8 mouse cellular contexts compared by ENCODE assay signal in the genomic region with DNA sequence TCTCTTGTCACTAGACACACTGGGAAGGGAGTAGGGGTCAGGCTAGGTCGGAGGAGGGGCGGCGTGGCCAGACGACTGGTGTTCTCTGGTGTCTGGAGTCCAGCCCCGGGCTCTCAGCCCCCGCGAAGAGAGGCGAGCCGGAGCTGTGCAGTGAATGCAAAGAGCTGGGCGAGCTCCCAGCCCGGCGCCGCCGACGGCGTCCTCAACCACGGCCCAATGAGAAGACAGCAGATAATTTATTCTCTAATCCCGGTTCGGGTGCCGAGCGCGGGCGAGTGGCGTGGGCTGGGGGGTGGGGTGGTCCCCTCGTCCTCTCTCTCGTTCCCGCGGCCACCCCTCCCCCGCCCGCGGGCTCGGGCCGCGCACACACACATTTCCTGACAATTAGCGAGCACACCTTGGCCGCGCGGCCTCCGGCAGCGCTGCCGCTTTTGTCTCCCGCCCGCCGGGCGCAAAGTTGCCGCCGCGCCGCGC. TPM values are rescaled to one million over a fixed set of nuclear protein-coding genes. Genes with fewer than 3 reads are reported as not detected.
DNase-seq lines count a peak whose midpoint lies in the region; ATAC-seq and TF ChIP-seq lines count a peak whose summit lies in the region.

No protein-coding gene starts in this region.

- peak; percentile 39; the same call in 1 of the 2 replicates for ATAC-seq in embryonic facial prominence, embryonic 12.5 days (ENCODE audit: insufficient number of reproducible peaks, insufficient read depth, low FRiP score, low TSS enrichment)
- ATAC-seq in intestine, embryonic 15.5 days: peak; percentile 65
- ATAC-seq in liver, embryonic 12.5 days: no peak
- ATAC-seq in neural tube, embryonic 14.5 days (ENCODE audit: low read depth): peak; percentile 78

- TF ChIP-seq CTCF in spleen, adult 2 months (IDR thresholded peaks at IDR 0.05; ENCODE audit: extremely low read depth, insufficient read depth, insufficient read length, insufficient replicate concordance): no peak

- no peak for TF ChIP-seq POLR2A in spleen, adult 2 months (IDR thresholded peaks at IDR 0.05; ENCODE audit: low read depth, low read length)

- H3K27ac ChIP-seq in spleen, adult 2 months (ENCODE audit: insufficient read depth, low read length): no peak overlapping the region
- peak overlapping the region; percentile 67 for H3K27ac ChIP-seq in embryonic facial prominence, embryonic 12.5 days
- H3K27ac ChIP-seq in intestine, embryonic 15.5 days: no peak overlapping the region
- H3K27ac ChIP-seq in liver, embryonic 12.5 days: no peak overlapping the region
- peak overlapping the region; percentile 99 for H3K27ac ChIP-seq in neural tube, embryonic 14.5 days (ENCODE audit: low read depth, low read length)

- H3K4me3 ChIP-seq in spleen, adult 2 months (ENCODE audit: extremely low read depth, insufficient read depth, insufficient read length): peak overlapping the region; percentile 14; the same call in 1 of the 2 replicates
- H3K4me3 ChIP-seq in embryonic facial prominence, embryonic 12.5 days: peak overlapping the region; percentile 58
- H3K4me3 ChIP-seq in intestine, embryonic 15.5 days (replicated peaks): peak overlapping the region; percentile 54
- peak overlapping the region; percentile 51 for H3K4me3 ChIP-seq in liver, embryonic 12.5 days
- peak overlapping the region; percentile 94 for H3K4me3 ChIP-seq in neural tube, embryonic 14.5 days (ENCODE audit: low read depth, low read length)

- H3K4me1 ChIP-seq in spleen, adult 2 months (ENCODE audit: control insufficient read depth, insufficient read depth, insufficient read length): peaks cover 7% of the 10 kb centered on the region
- H3K4me1 ChIP-seq in embryonic facial prominence, embryonic 12.5 days: peaks cover 23% of the 10 kb centered on the region
- H3K4me1 ChIP-seq in intestine, embryonic 15.5 days (replicated peaks): peaks cover 22% of the 10 kb centered on the region
- H3K4me1 ChIP-seq in liver, embryonic 12.5 days: peaks cover 17% of the 10 kb centered on the region; the same call in 1 of the 2 replicates
- peaks cover 29% of the 10 kb centered on the region for H3K4me1 ChIP-seq in neural tube, embryonic 14.5 days (ENCODE audit: control insufficient read depth, insufficient read depth, low read length)

- peak overlapping the region; percentile 92 for H3K4me2 ChIP-seq in embryonic facial prominence, embryonic 12.5 days (replicated peaks)
- peak overlapping the region; percentile 97 for H3K4me2 ChIP-seq in intestine, embryonic 15.5 days (replicated peaks)
- H3K4me2 ChIP-seq in liver, embryonic 12.5 days: peak overlapping the region; percentile 73
- H3K4me2 ChIP-seq in neural tube, embryonic 14.5 days (ENCODE audit: low read depth, low read length): peak overlapping the region; percentile 68

- H3K36me3 ChIP-seq in spleen, adult 2 months (ENCODE audit: control insufficient read depth, insufficient read depth, low read length): no peaks in the 10 kb centered on the region
- H3K36me3 ChIP-seq in embryonic facial prominence, embryonic 12.5 days: no peaks in the 10 kb centered on the region
- H3K36me3 ChIP-seq in intestine, embryonic 15.5 days: no peaks in the 10 kb centered on the region
- no peaks in the 10 kb centered on the region for H3K36me3 ChIP-seq in liver, embryonic 12.5 days
- no peaks in the 10 kb centered on the region for H3K36me3 ChIP-seq in neural tube, embryonic 14.5 days (ENCODE audit: control insufficient read depth, insufficient read depth, low read length)

- peak overlapping the region; percentile 63 for H3K9ac ChIP-seq in embryonic facial prominence, embryonic 12.5 days
- H3K9ac ChIP-seq in intestine, embryonic 15.5 days: peak overlapping the region; percentile 29
- H3K9ac ChIP-seq in liver, embryonic 12.5 days: no peak overlapping the region
- peak overlapping the region; percentile 99 for H3K9ac ChIP-seq in neural tube, embryonic 14.5 days (replicated peaks; ENCODE audit: low read depth, low read length)

- DNase-seq in spleen, adult 2 months (ENCODE audit: low read depth in 1 of 2, low spot score in 2 of 2): no peak
- no peak for DNase-seq in spleen, postnatal 10 days (ENCODE audit: low spot score in 2 of 2)
- DNase-seq in adipocyte (ENCODE audit: low spot score): no peak
- DNase-seq in thymus, postnatal 10 days (ENCODE audit: low spot score in 2 of 2): no peak

- no peaks in the 10 kb centered on the region for H3K9me3 ChIP-seq in embryonic facial prominence, embryonic 12.5 days
- no peaks in the 10 kb centered on the region for H3K9me3 ChIP-seq in intestine, embryonic 15.5 days
- H3K9me3 ChIP-seq in liver, embryonic 12.5 days (replicated peaks): no peaks in the 10 kb centered on the region
- H3K9me3 ChIP-seq in neural tube, embryonic 14.5 days (ENCODE audit: control insufficient read depth, low read length): no peaks in the 10 kb centered on the region

- peaks cover 26% of the 10 kb centered on the region for H3K27me3 ChIP-seq in spleen, adult 2 months (ENCODE audit: control insufficient read depth, insufficient read depth, low read length)
- peaks cover 71% of the 10 kb centered on the region for H3K27me3 ChIP-seq in embryonic facial prominence, embryonic 12.5 days
- peaks cover 75% of the 10 kb centered on the region for H3K27me3 ChIP-seq in intestine, embryonic 15.5 days (replicated peaks)
- H3K27me3 ChIP-seq in liver, embryonic 12.5 days (replicated peaks): peaks cover 94% of the 10 kb centered on the region
- H3K27me3 ChIP-seq in neural tube, embryonic 14.5 days (ENCODE audit: control insufficient read depth, insufficient read depth, low read length): no peaks in the 10 kb centered on the region

- 1% methylated on average over 47 of the region's 50 CpGs for WGBS in spleen, adult 2 months
- under 1% methylated on average over 50 of the region's 50 CpGs for WGBS in embryonic facial prominence, embryonic 12.5 days
- whole genome bisulfite sequencing in intestine, embryonic 15.5 days: under 1% methylated on average over 50 of the region's 50 CpGs
- WGBS in liver, embryonic 12.5 days (ENCODE audit: insufficient replicate concordance): under 1% methylated on average over 43 of the region's 50 CpGs
- under 1% methylated on average over 39 of the region's 50 CpGs for WGBS in neural tube, embryonic 14.5 days

RNA-seq across cellular contexts. Expression of a gene that starts 1.2 kb away (rescaled TPM):
- polyA plus RNA-seq in spleen, adult 2 months (2012; rRNA removed): not detected in 2 replicates
- 1.5 and 2.0 TPM in 2 replicates for polyA plus RNA-seq in embryonic facial prominence, embryonic 12.5 days (2016; fragmentation: Nextera tagmentation; extraction: Ambion mirVana)
- 0.43 and 0.58 TPM in 2 replicates for polyA plus RNA-seq in intestine, embryonic 15.5 days (2015; fragmentation: Nextera tagmentation; extraction: Ambion mirVana)
- not detected in 2 replicates for polyA plus RNA-seq in liver, embryonic 12.5 days (2016; fragmentation: Nextera tagmentation; extraction: Ambion mirVana)
- polyA plus RNA-seq in neural tube, embryonic 14.5 days (2014; fragmentation: Nextera tagmentation; extraction: Ambion mirVana): 21.0 and 25.3 TPM in 2 replicates

RNA-seq across cellular contexts. Expression of a gene that starts 1.2 kb away (rescaled TPM):
- not detected in 2 replicates for polyA plus RNA-seq in spleen, adult 2 months (2012; rRNA removed)
- 0.43 and 0.75 TPM in 2 replicates for polyA plus RNA-seq in embryonic facial prominence, embryonic 12.5 days (2016; fragmentation: Nextera tagmentation; extraction: Ambion mirVana)
- polyA plus RNA-seq in intestine, embryonic 15.5 days (2015; fragmentation: Nextera tagmentation; extraction: Ambion mirVana): 0.03 and 0.08 TPM in 2 replicates
- polyA plus RNA-seq in liver, embryonic 12.5 days (2016; fragmentation: Nextera tagmentation; extraction: Ambion mirVana): not detected in 2 replicates
- 3.6 and 3.8 TPM in 2 replicates for polyA plus RNA-seq in neural tube, embryonic 14.5 days (2014; fragmentation: Nextera tagmentation; extraction: Ambion mirVana)

RNA-seq across cellular contexts. Expression of a gene that starts 39.5 kb away (rescaled TPM):
- polyA plus RNA-seq in spleen, adult 2 months (2012; rRNA removed): not detected in 2 replicates
- polyA plus RNA-seq in embryonic facial prominence, embryonic 12.5 days (2016; fragmentation: Nextera tagmentation; extraction: Ambion mirVana): not detected in 2 replicates
- polyA plus RNA-seq in intestine, embryonic 15.5 days (2015; fragmentation: Nextera tagmentation; extraction: Ambion mirVana): not detected in 2 replicates
- not detected in 2 replicates for polyA plus RNA-seq in liver, embryonic 12.5 days (2016; fragmentation: Nextera tagmentation; extraction: Ambion mirVana)
- 0.74 and 0.76 TPM in 2 replicates for polyA plus RNA-seq in neural tube, embryonic 14.5 days (2014; fragmentation: Nextera tagmentation; extraction: Ambion mirVana)

RNA-seq across cellular contexts. Expression of a gene that starts 50.6 kb away (rescaled TPM):
- polyA plus RNA-seq in spleen, adult 2 months (2012; rRNA removed): 2.3 and 2.5 TPM in 2 replicates
- polyA plus RNA-seq in embryonic facial prominence, embryonic 12.5 days (2016; fragmentation: Nextera tagmentation; extraction: Ambion mirVana): 2.9 and 3.3 TPM in 2 replicates
- polyA plus RNA-seq in intestine, embryonic 15.5 days (2015; fragmentation: Nextera tagmentation; extraction: Ambion mirVana): 10.5 and 13.4 TPM in 2 replicates
- 2.7 and 3.1 TPM in 2 replicates for polyA plus RNA-seq in liver, embryonic 12.5 days (2016; fragmentation: Nextera tagmentation; extraction: Ambion mirVana)
- polyA plus RNA-seq in neural tube, embryonic 14.5 days (2014; fragmentation: Nextera tagmentation; extraction: Ambion mirVana): 0.36 and 0.42 TPM in 2 replicates

Comparison
In these comparisons a context has a peak if more than half of its experiments do, and no peak if none do; other contexts are left out.
1. H3K27ac ChIP-seq: peak in embryonic facial prominence, embryonic 12.5 days (single experiment) and neural tube, embryonic 14.5 days (single experiment); none in spleen, adult 2 months (single experiment), intestine, embryonic 15.5 days (single experiment) and liver, embryonic 12.5 days (single experiment).
2. H3K4me3 ChIP-seq: peak in every context shown above with its lines; median percentile 94 in neural tube, embryonic 14.5 days; 58 in embryonic facial prominence, embryonic 12.5 days; 54 in intestine, embryonic 15.5 days; 51 in liver, embryonic 12.5 days; 14 in spleen, adult 2 months.
3. Peak in every context shown above with its lines, with median percentiles within 50 percentile points of each other: H3K4me2 ChIP-seq.